Mouse (Mus musculus): ENCODE results near the gene Klk1b27. TPM values are rescaled to one million over a fixed set of nuclear protein-coding genes. Genes with fewer than 3 reads are reported as not detected.
"Not testable (repeated sequence)": the region's sequence is repeated elsewhere in the genome, so short reads cannot be mapped to it uniquely, and the experiment has no call there.

Gene Klk1b27
- total RNA-seq (2015; ENCODE audit: low replicate concordance), result not detected in 2 replicates
- not detected in 2 replicates for total RNA-seq (2017; ENCODE audit: low replicate concordance)

GRCm38 (mm10) chr7:44051990-44052389, at the start of gene Klk1b27:
Klk1b27 (plus strand) TSS chr7:44052290.
- not testable (repeated sequence) for ATAC-seq (replicated peaks; ENCODE audit: low FRiP score, poor library complexity, severe bottlenecking)

- no peak for ATAC-seq (replicated peaks; ENCODE audit: low FRiP score, poor library complexity, severe bottlenecking)
Observed at GRCm38 (mm10) chr7:44004847-44005246, 47.2 kb upstream of the Klk1b27 start.

GRCm38 (mm10) chr7:44011868-44012267, 40.2 kb upstream of the Klk1b27 start, which contains the start of gene Klk1b26:
Klk1b26 (plus strand) TSS chr7:44012168.
- not testable (repeated sequence) for ATAC-seq (replicated peaks; ENCODE audit: low FRiP score, poor library complexity, severe bottlenecking)

GRCm38 (mm10) chr7:44014666-44015065, 37.4 kb upstream of the Klk1b27 start:
- ATAC-seq (replicated peaks; ENCODE audit: low FRiP score, poor library complexity, severe bottlenecking), result not testable (repeated sequence)

- ATAC-seq (replicated peaks; ENCODE audit: low FRiP score, poor library complexity, severe bottlenecking), result no peak
Observed at GRCm38 (mm10) chr7:44015071-44015470, 37.0 kb upstream of the Klk1b27 start.

GRCm38 (mm10) chr7:44072117-44072516, 20.0 kb downstream of the Klk1b27 start:
- ATAC-seq (replicated peaks; ENCODE audit: low FRiP score, poor library complexity, severe bottlenecking), result no peak

GRCm38 (mm10) chr7:44077703-44078102, 25.6 kb downstream of the Klk1b27 start:
- ATAC-seq (replicated peaks; ENCODE audit: low FRiP score, poor library complexity, severe bottlenecking), result no peak

GRCm38 (mm10) chr7:44096111-44096510, 44.0 kb downstream of the Klk1b27 start:
- no peak for ATAC-seq (replicated peaks; ENCODE audit: low FRiP score, poor library complexity, severe bottlenecking)

- not testable (repeated sequence) for ATAC-seq (replicated peaks; ENCODE audit: low FRiP score, poor library complexity, severe bottlenecking)
Observed at GRCm38 (mm10) chr7:44102028-44102427, 49.9 kb downstream of the Klk1b27 start, which contains the start of gene Klk1b21. Klk1b21 (plus strand) TSS chr7:44102328.

Other genes with a start within 250 kb of the Klk1b27 start
- not detected in 2 replicates for gene Klk7, start 241.0 kb upstream of the Klk1b27 start, total RNA-seq (2015; ENCODE audit: low replicate concordance)
- not detected in 2 replicates for gene Klk7, start 241.0 kb upstream of the Klk1b27 start, total RNA-seq (2017; ENCODE audit: low replicate concordance)
- gene Klk6, start 227.8 kb upstream of the Klk1b27 start, total RNA-seq (2015; ENCODE audit: low replicate concordance), result not detected in 2 replicates
- not detected in 2 replicates for gene Klk6, start 227.8 kb upstream of the Klk1b27 start, total RNA-seq (2017; ENCODE audit: low replicate concordance)
- not detected in 2 replicates for gene Klk5, start 210.3 kb upstream of the Klk1b27 start, total RNA-seq (2015; ENCODE audit: low replicate concordance)
- gene Klk5, start 210.3 kb upstream of the Klk1b27 start, total RNA-seq (2017; ENCODE audit: low replicate concordance), result not detected in 2 replicates
- not detected in 2 replicates for gene Klk4, start 171.1 kb upstream of the Klk1b27 start, total RNA-seq (2015; ENCODE audit: low replicate concordance)
- not detected in 2 replicates for gene Klk4, start 171.1 kb upstream of the Klk1b27 start, total RNA-seq (2017; ENCODE audit: low replicate concordance)
- gene Klk15, start 118.5 kb upstream of the Klk1b27 start, total RNA-seq (2015; ENCODE audit: low replicate concordance), result not detected in 2 replicates
- gene Klk15, start 118.5 kb upstream of the Klk1b27 start, total RNA-seq (2017; ENCODE audit: low replicate concordance), result not detected in 2 replicates
- gene Klk1b8, start 101.6 kb upstream of the Klk1b27 start, total RNA-seq (2015; ENCODE audit: low replicate concordance), result not detected in 2 replicates
- not detected in 2 replicates for gene Klk1b8, start 101.6 kb upstream of the Klk1b27 start, total RNA-seq (2017; ENCODE audit: low replicate concordance)
- gene Klk1b1, start 85.5 kb upstream of the Klk1b27 start, total RNA-seq (2015; ENCODE audit: low replicate concordance), result not detected in 2 replicates
- not detected in 2 replicates for gene Klk1b1, start 85.5 kb upstream of the Klk1b27 start, total RNA-seq (2017; ENCODE audit: low replicate concordance)
- not detected in 2 replicates for gene Klk1b9, start 76.2 kb upstream of the Klk1b27 start, total RNA-seq (2015; ENCODE audit: low replicate concordance)
- not detected in 2 replicates for gene Klk1b9, start 76.2 kb upstream of the Klk1b27 start, total RNA-seq (2017; ENCODE audit: low replicate concordance)
- not detected in 2 replicates for gene Klk1b11, start 56.4 kb upstream of the Klk1b27 start, total RNA-seq (2015; ENCODE audit: low replicate concordance)
- gene Klk1b11, start 56.4 kb upstream of the Klk1b27 start, total RNA-seq (2017; ENCODE audit: low replicate concordance), result not detected in 2 replicates
- not detected in 2 replicates for gene Klk1b26, start 40.1 kb upstream of the Klk1b27 start, total RNA-seq (2015; ENCODE audit: low replicate concordance)
- gene Klk1b26, start 40.1 kb upstream of the Klk1b27 start, total RNA-seq (2017; ENCODE audit: low replicate concordance), result not detected in 2 replicates
- not detected in 2 replicates for gene Klk1b21, start 50.0 kb downstream of the Klk1b27 start, total RNA-seq (2015; ENCODE audit: low replicate concordance)
- gene Klk1b21, start 50.0 kb downstream of the Klk1b27 start, total RNA-seq (2017; ENCODE audit: low replicate concordance), result not detected in 2 replicates
- not detected in 2 replicates for gene Klk1b22, start 60.4 kb downstream of the Klk1b27 start, total RNA-seq (2015; ENCODE audit: low replicate concordance)
- gene Klk1b22, start 60.4 kb downstream of the Klk1b27 start, total RNA-seq (2017; ENCODE audit: low replicate concordance), result not detected in 2 replicates
- gene Klk1b16, start 84.5 kb downstream of the Klk1b27 start, total RNA-seq (2015; ENCODE audit: low replicate concordance), result not detected in 2 replicates
- gene Klk1b16, start 84.5 kb downstream of the Klk1b27 start, total RNA-seq (2017; ENCODE audit: low replicate concordance), result not detected in 2 replicates
- not detected in 2 replicates for gene Klk1b24, start 135.9 kb downstream of the Klk1b27 start, total RNA-seq (2015; ENCODE audit: low replicate concordance)
- gene Klk1b24, start 135.9 kb downstream of the Klk1b27 start, total RNA-seq (2017; ENCODE audit: low replicate concordance), result not detected in 2 replicates
- gene Klk1b3, start 145.9 kb downstream of the Klk1b27 start, total RNA-seq (2015; ENCODE audit: low replicate concordance), result not detected in 2 replicates
- gene Klk1b3, start 145.9 kb downstream of the Klk1b27 start, total RNA-seq (2017; ENCODE audit: low replicate concordance), result not detected in 2 replicates
- gene Klk1b4, start 155.1 kb downstream of the Klk1b27 start, total RNA-seq (2015; ENCODE audit: low replicate concordance), result not detected in 2 replicates
- not detected in 2 replicates for gene Klk1b4, start 155.1 kb downstream of the Klk1b27 start, total RNA-seq (2017; ENCODE audit: low replicate concordance)
- not detected in 2 replicates for gene Klk1b5, start 163.7 kb downstream of the Klk1b27 start, total RNA-seq (2015; ENCODE audit: low replicate concordance)
- gene Klk1b5, start 163.7 kb downstream of the Klk1b27 start, total RNA-seq (2017; ENCODE audit: low replicate concordance), result not detected in 2 replicates
- gene Klk1, start 173.1 kb downstream of the Klk1b27 start, total RNA-seq (2015; ENCODE audit: low replicate concordance), result not detected in 2 replicates
- not detected in 2 replicates for gene Klk1, start 173.1 kb downstream of the Klk1b27 start, total RNA-seq (2017; ENCODE audit: low replicate concordance)
- gene Gm36864, start 183.9 kb downstream of the Klk1b27 start, total RNA-seq (2015; ENCODE audit: low replicate concordance), result not detected in 2 replicates
- not detected in 2 replicates for gene Gm36864, start 183.9 kb downstream of the Klk1b27 start, total RNA-seq (2017; ENCODE audit: low replicate concordance)
- gene 1700028J19Rik, start 194.4 kb downstream of the Klk1b27 start, total RNA-seq (2015; ENCODE audit: low replicate concordance), result not detected in 2 replicates
- 0.70 TPM in 1 of 2 replicates, not detected in the other for gene 1700028J19Rik, start 194.4 kb downstream of the Klk1b27 start, total RNA-seq (2017; ENCODE audit: low replicate concordance)
- 8.2 and 9.8 TPM in 2 replicates for gene 2410002F23Rik, start 194.4 kb downstream of the Klk1b27 start, total RNA-seq (2015; ENCODE audit: low replicate concordance)
- gene 2410002F23Rik, start 194.4 kb downstream of the Klk1b27 start, total RNA-seq (2017; ENCODE audit: low replicate concordance), result 5.6 and 7.8 TPM in 2 replicates
- not detected in 2 replicates for gene Acp4, start 205.1 kb downstream of the Klk1b27 start, total RNA-seq (2015; ENCODE audit: low replicate concordance)
- gene Acp4, start 205.1 kb downstream of the Klk1b27 start, total RNA-seq (2017; ENCODE audit: low replicate concordance), result not detected in 2 replicates
- not detected in 2 replicates for gene Gm15517, start 209.2 kb downstream of the Klk1b27 start, total RNA-seq (2015; ENCODE audit: low replicate concordance)
- not detected in 2 replicates for gene Gm15517, start 209.2 kb downstream of the Klk1b27 start, total RNA-seq (2017; ENCODE audit: low replicate concordance)

Measured in erythroblast, adult 5-6 weeks (primary cell).